ENCODE assay signal across 25 mouse cellular contexts in genomic region chr10:60877075-60877474, GRCm38 (mm10). TPM values are rescaled to one million over a fixed set of nuclear protein-coding genes. Genes with fewer than 3 reads are reported as not detected.
DNase-seq lines count a peak whose midpoint lies in the region; ATAC-seq and TF ChIP-seq lines count a peak whose summit lies in the region.
"Had no signal": no experiment of that assay in that cellular context is flagged by ENCODE, and none has a peak within 500 bp of the region (broad histone marks: within the 10 kb centered on the region; RNA-seq: fewer than 3 reads in every experiment).

No protein-coding gene starts in this region.

- 89% methylated on average over 5 of the region's 5 CpGs for WGBS in midbrain, embryonic 11.5 days
- WGBS in midbrain, embryonic 15.5 days: 87% methylated on average over 5 of the region's 5 CpGs

- H3K36me3 ChIP-seq in midbrain, embryonic 11.5 days (ENCODE audit: control insufficient read depth, insufficient read depth, low read length): no peaks in the 10 kb centered on the region
- no peaks in the 10 kb centered on the region for H3K36me3 ChIP-seq in midbrain, embryonic 15.5 days (replicated peaks)
- no peaks in the 10 kb centered on the region for H3K36me3 ChIP-seq in C2C12 (ENCODE audit: control insufficient read depth, insufficient read depth)

- no peak overlapping the region for H3K4me3 ChIP-seq in midbrain, embryonic 11.5 days (ENCODE audit: low read depth, low read length)
- H3K4me3 ChIP-seq in midbrain, embryonic 15.5 days: no peak overlapping the region
- H3K4me3 ChIP-seq in C2C12 (ENCODE audit: insufficient read depth, poor library complexity, severe bottlenecking): no peak overlapping the region
- H3K4me3 ChIP-seq: gastrocnemius, adult 2 months had no signal

- DNase-seq in midbrain, embryonic 11.5 days (ENCODE audit: low spot score, missing footprints): peak; percentile 21
- DNase-seq in left cerebral cortex, adult 11 months (ENCODE audit: low spot score): no peak
- no peak for DNase-seq in kidney, postnatal 25 days
- no peak for DNase-seq in cerebellum, postnatal 25 days
- DNase-seq: adrenal gland, postnatal 10 days; B cell, adult 2 months; cerebellum, adult 11 months; cerebellum, adult 8-10 months; cerebellum, postnatal 10 days; forebrain, postnatal 0 days; gastrocnemius, adult 2 months; gastrocnemius, postnatal 14 days; heart, adult 11 months had no signal

- no peak overlapping the region for H3K4me2 ChIP-seq in midbrain, embryonic 11.5 days
- H3K4me2 ChIP-seq in midbrain, embryonic 15.5 days: no peak overlapping the region
- H3K4me2 ChIP-seq: heart, embryonic 11.5 days; hindbrain, embryonic 14.5 days had no signal

- TF ChIP-seq CTCF in C2C12 (IDR thresholded peaks at IDR 0.05; ENCODE audit: control insufficient read depth, insufficient read depth, insufficient read length): no peak

- H3ac ChIP-seq in C2C12 (ENCODE audit: control insufficient read depth, insufficient read length, low read depth): no peak overlapping the region

- H3K9me3 ChIP-seq in midbrain, embryonic 11.5 days (ENCODE audit: control insufficient read depth, low read length): no peaks in the 10 kb centered on the region
- H3K9me3 ChIP-seq in midbrain, embryonic 15.5 days: no peaks in the 10 kb centered on the region

- no peaks in the 10 kb centered on the region for H3K27me3 ChIP-seq in midbrain, embryonic 11.5 days (ENCODE audit: control insufficient read depth, insufficient read depth, low read length)
- H3K27me3 ChIP-seq in midbrain, embryonic 15.5 days (replicated peaks): no peaks in the 10 kb centered on the region
- H3K27me3 ChIP-seq in C2C12 (ENCODE audit: control insufficient read depth, insufficient read depth, insufficient read length): no peaks in the 10 kb centered on the region

- H3K27ac ChIP-seq in midbrain, embryonic 11.5 days (ENCODE audit: low read depth, low read length): no peak overlapping the region
- no peak overlapping the region for H3K27ac ChIP-seq in midbrain, embryonic 15.5 days
- H3K27ac ChIP-seq: gastrocnemius, adult 2 months; hindbrain, embryonic 14.5 days; hindbrain, postnatal 0 days had no signal

- no peaks in the 10 kb centered on the region for H3K79me3 ChIP-seq in C2C12 (ENCODE audit: low read depth)

- no peak for ATAC-seq in midbrain, embryonic 11.5 days (ENCODE audit: low FRiP score)
- ATAC-seq in midbrain, embryonic 15.5 days (replicated peaks): no peak
- 0 out of 2 replicates have a peak, but pooled peaks have one; percentile 25 for ATAC-seq in erythroid progenitor cell, adult 5-6 weeks (replicated peaks; ENCODE audit: low FRiP score, poor library complexity, severe bottlenecking)
- ATAC-seq: CD4-positive, CD25-positive, alpha-beta regulatory T cell, adult 4 months; forebrain, embryonic 14.5 days; forebrain, postnatal 0 days; hindbrain, postnatal 0 days; inflammation-experienced regulatory T-cells, adult 6 months; intestine, embryonic 16.5 days; Patski had no signal

- H3K9ac ChIP-seq in midbrain, embryonic 11.5 days (ENCODE audit: low read length): no peak overlapping the region
- H3K9ac ChIP-seq in midbrain, embryonic 15.5 days: no peak overlapping the region
- H3K9ac ChIP-seq: forebrain, postnatal 0 days; hindbrain, embryonic 14.5 days had no signal

- no peaks in the 10 kb centered on the region for H3K4me1 ChIP-seq in midbrain, embryonic 11.5 days (ENCODE audit: control insufficient read depth, insufficient read depth, low read length)
- H3K4me1 ChIP-seq in midbrain, embryonic 15.5 days: no peaks in the 10 kb centered on the region

- H3K79me2 ChIP-seq in C2C12 (ENCODE audit: control insufficient read depth, insufficient read depth): no peaks in the 10 kb centered on the region

TF ChIP-seq in C2C12, 6 proteins besides CTCF, POLR2A, EP300 and RAD21:
- TF ChIP-seq MAX (IDR thresholded peaks at IDR 0.05) (peak; percentile 72), USF1 (IDR thresholded peaks at IDR 0.05; ENCODE audit: low read depth) (no peak), MYOD1 (IDR thresholded peaks at IDR 0.05; ENCODE audit: control insufficient read depth, insufficient read length, low read depth) (peak; percentile 48)

RNA-seq across cellular contexts. Expression of gene Unc5b, which starts 45.7 kb away (rescaled TPM):
- polyA plus RNA-seq in midbrain, embryonic 11.5 days (2014; fragmentation: Nextera tagmentation; extraction: Ambion mirVana): 2.8 and 3.5 TPM in 2 replicates
- polyA plus RNA-seq in midbrain, embryonic 15.5 days (2015; fragmentation: Nextera tagmentation; extraction: Ambion mirVana): 2.8 and 2.9 TPM in 2 replicates
- 142 TPM for polyA plus RNA-seq in C2C12 (2012; fragmentation: generic; extraction: Trizol)
- total RNA-seq in erythroid progenitor cell, adult 5-6 weeks (2015; ENCODE audit: low replicate concordance): not detected in 2 replicates
- not detected in 2 replicates for total RNA-seq in erythroid progenitor cell, adult 5-6 weeks (2017; ENCODE audit: low replicate concordance)
- total RNA-seq: MEL had no signal
- polyA plus RNA-seq: CD4-positive, CD25-positive, alpha-beta regulatory T cell, adult 4 months had no signal

Comparison
In these comparisons a context has a peak if more than half of its experiments do, and no peak if none do; other contexts are left out.
1. RNA of gene Unc5b, which starts 45.7 kb away (polyA plus RNA-seq): 142 TPM in C2C12 (single experiment); 2.8 to 3.5 TPM in midbrain, embryonic 11.5 days and 2.8 to 2.9 TPM in midbrain, embryonic 15.5 days; every median in the first group is over 10 times any median in the second.